Mouse (Mus musculus) heart, embryonic 16.5 days (tissue): ENCODE results near the gene Rsph1. TPM values are rescaled to one million over a fixed set of nuclear protein-coding genes. Genes with fewer than 3 reads are reported as not detected.

Experiments used
- ATAC-seq: fragments of 200-750 bp; cut with Nextera tagmentation; replicated peaks from 2 replicates; pipeline ENCODE4 v1.8.0; 2017; ENCODE audit warnings: moderate number of reproducible peaks; ENCODE audit not compliant: insufficient read depth, low FRiP score; ENCODE audit errors: extremely low read depth
- H3K27ac ChIP-seq: fragments of 300-500 bp; sonication (generic); 2 replicates; pipeline ENCODE4 v1.5.1; 2014; ENCODE audit warnings: mild to moderate bottlenecking, low read length, control low read depth, moderate library complexity
- H3K27me3 ChIP-seq: fragments of 300-500 bp; sonication (generic); 2 replicates; pipeline ENCODE4 v1.6.1; 2014; ENCODE audit warnings: low read length, mixed read lengths; ENCODE audit not compliant: control insufficient read depth, insufficient read depth
- H3K36me3 ChIP-seq: fragments of 300-500 bp; sonication (generic); 2 replicates; pipeline ENCODE4 v1.6.1; 2014; ENCODE audit not compliant: control insufficient read depth, insufficient read depth
- H3K4me1 ChIP-seq: fragments of 300-500 bp; sonication (generic); 2 replicates; pipeline ENCODE4 v1.6.1; 2014; ENCODE audit warnings: low read length, mixed read lengths; ENCODE audit not compliant: control insufficient read depth, insufficient read depth
- H3K4me2 ChIP-seq: fragments of 300-500 bp; sonication (generic); 2 replicates; pipeline ENCODE4 v1.6.1; 2014; ENCODE audit warnings: low read depth, mild to moderate bottlenecking, control low read depth, low read length
- H3K4me3 ChIP-seq: fragments of 300-500 bp; sonication (generic); 2 replicates; pipeline ENCODE4 v1.5.1; 2014; ENCODE audit warnings: mild to moderate bottlenecking, control low read depth, low read length
- H3K9ac ChIP-seq: fragments of 300-500 bp; sonication (generic); 2 replicates; pipeline ENCODE4 v1.6.1; 2014; ENCODE audit warnings: low read length, control low read depth
- H3K9me3 ChIP-seq: fragments of 300-500 bp; sonication (generic); replicated peaks from 2 replicates; pipeline ENCODE4 v1.6.1; 2016; ENCODE audit warnings: low read length; ENCODE audit not compliant: control insufficient read depth
- WGBS: fragments of 180-500 bp; shearing (Covaris S2); extraction: QIAGEN DNeasy Blood & Tissue Kit; methylation state at CpG from one replicate; pipeline ENCODE4 v1.1.7; 2014; 5-methylcytosine and 5-hydroxymethylcytosine counted together
- polyA plus RNA-seq: library from polyadenylated mRNA; unstranded; fragments of >200 nt; fragmentation: Nextera tagmentation; extraction: Ambion mirVana; gene quantifications from 2 replicates; pipeline ENCODE4 v1.2.1, GENCODE M21; 2015

The Rsph1 gene
- polyA plus RNA-seq, 1 experiment from 2014 or later = 3.5 TPM

GRCm38 (mm10) chr17:31211881-31212280 lies 65.3 kb downstream of the Rsph1 start:
- Histone ChIP-seq H3K9ac (no peak overlapping the region), H3K36me3 (no peaks in the 10 kb centered on the region), H3K9me3 (no peaks in the 10 kb centered on the region), H3K4me3 (no peak overlapping the region), H3K27ac (no peak overlapping the region), H3K4me2 (no peak overlapping the region), H3K27me3 (no peaks in the 10 kb centered on the region), H3K4me1 (peaks cover 7% of the 10 kb centered on the region; the same call in 1 of the 2 replicates)
- 87% methylated on average over 6 of the region's 6 CpGs for WGBS
- no peak for ATAC-seq

DNA sequence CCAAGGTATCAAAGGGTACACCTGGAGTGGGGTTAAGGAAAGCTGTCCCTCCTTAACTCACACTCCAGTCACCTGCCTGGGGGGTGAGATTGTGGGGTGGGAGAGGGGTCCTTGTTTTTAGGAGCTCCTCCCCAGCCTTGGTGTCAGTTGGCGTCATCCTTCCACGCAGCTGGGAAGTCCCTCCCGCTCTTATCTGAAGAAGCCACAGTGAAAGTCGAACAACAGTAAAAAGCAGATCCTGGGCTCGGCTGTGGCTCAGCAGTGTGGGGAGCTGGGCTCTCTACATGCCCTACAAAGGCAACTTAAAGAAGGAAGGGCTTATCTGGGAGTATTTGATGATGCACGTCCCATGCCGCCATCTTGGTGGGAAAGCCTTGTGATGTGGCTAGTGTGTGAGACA lies 66.9 kb downstream of the Rsph1 start:
- no peak overlapping the region for H3K4me3 ChIP-seq
- H3K4me1 ChIP-seq = peaks cover 7% of the 10 kb centered on the region; the same call in 1 of the 2 replicates
- no peak overlapping the region for H3K9ac ChIP-seq
- H3K36me3 ChIP-seq = no peaks in the 10 kb centered on the region
- no peak for ATAC-seq
- H3K9me3 ChIP-seq = no peaks in the 10 kb centered on the region
- H3K27ac ChIP-seq = no peak overlapping the region
- no peak overlapping the region for H3K4me2 ChIP-seq
- 62% methylated on average over 7 of the region's 7 CpGs for WGBS
- H3K27me3 ChIP-seq = no peaks in the 10 kb centered on the region

DNA sequence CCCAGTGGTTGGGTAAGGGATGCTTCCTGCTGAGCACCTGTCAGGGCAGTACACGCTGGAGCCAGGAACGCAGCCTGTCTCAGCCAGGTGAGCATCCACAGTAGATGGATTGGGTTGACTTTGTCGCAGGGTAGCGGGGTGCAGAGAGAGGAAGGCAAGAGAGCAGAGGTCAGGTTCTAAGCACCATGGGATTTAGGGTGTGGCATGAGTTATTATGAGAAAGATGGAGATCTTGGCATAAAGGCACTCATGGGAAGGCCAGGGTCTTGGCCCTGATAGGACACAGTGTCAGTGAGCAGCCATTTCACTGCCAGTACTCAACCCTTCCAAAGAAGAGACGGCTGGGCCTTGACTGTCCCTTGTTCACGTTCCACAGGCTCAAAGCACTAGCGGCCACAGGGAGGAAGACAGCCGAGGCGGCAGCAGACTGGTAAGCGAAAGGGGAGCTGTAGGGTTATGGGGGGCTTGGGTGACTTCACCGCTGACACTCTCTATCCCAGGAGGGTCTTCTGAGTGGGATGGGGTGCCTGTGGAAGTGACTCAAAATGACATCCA lies 67.7 kb downstream of the Rsph1 start:
- no peak for ATAC-seq
- 85% methylated on average over 11 of the region's 11 CpGs for WGBS
- H3K9me3 ChIP-seq = no peaks in the 10 kb centered on the region
- H3K4me1 ChIP-seq = peaks cover 7% of the 10 kb centered on the region; the same call in 1 of the 2 replicates
- H3K9ac ChIP-seq = no peak overlapping the region
- no peak overlapping the region for H3K4me3 ChIP-seq
- no peak overlapping the region for H3K27ac ChIP-seq
- no peaks in the 10 kb centered on the region for H3K27me3 ChIP-seq
- H3K4me2 ChIP-seq = no peak overlapping the region; the same call in 1 of the 2 replicates
- H3K36me3 ChIP-seq = no peaks in the 10 kb centered on the region

- Histone ChIP-seq H3K4me1 (peaks cover 7% of the 10 kb centered on the region; the same call in 1 of the 2 replicates), H3K4me3 (peak overlapping the region; percentile 36; the same call in 1 of the 2 replicates), H3K27ac (no peak overlapping the region), H3K36me3 (no peaks in the 10 kb centered on the region), H3K9ac (no peak overlapping the region), H3K9me3 (no peaks in the 10 kb centered on the region), H3K4me2 (peak overlapping the region; percentile 34), H3K27me3 (no peaks in the 10 kb centered on the region)
- no peak for ATAC-seq
- WGBS = 82% methylated on average over 8 of the region's 8 CpGs
These were observed 68.5 kb downstream of the Rsph1 start for GRCm38 (mm10) chr17:31208654-31209053.

DNA sequence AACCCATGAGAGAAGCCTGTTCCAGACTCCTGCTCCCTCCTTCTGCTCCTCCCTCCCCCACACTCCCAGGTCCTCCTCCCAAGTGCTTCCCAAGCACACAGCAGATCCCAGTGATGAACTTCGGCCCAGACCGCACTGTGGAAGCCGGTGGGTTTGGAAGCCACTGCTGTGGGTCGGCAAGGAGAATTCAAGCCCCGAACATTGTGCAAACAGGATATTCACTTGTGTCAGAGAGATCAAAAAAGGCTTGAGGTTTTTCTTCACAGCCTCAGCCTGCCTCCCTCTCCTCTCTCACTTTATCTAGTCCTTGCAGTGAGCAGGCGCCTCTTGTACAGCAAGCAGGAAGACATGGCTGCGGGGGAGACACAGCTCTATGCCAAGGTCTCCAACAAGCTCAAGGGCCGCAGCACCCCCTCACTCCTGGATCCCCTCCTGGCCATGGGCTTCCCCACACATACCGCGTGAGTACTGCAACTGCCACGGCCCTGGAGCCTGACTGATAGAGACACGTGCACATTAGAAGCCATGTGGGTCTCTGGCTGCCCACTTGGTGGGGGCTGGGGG lies 69.3 kb downstream of the Rsph1 start, which contains the start of gene Ubash3a:
TSS of gene Ubash3a (plus strand) at position 103 of the 564 bp plus-strand sequence.
- Histone ChIP-seq H3K27me3 (no peaks in the 10 kb centered on the region), H3K4me1 (peaks cover 7% of the 10 kb centered on the region; the same call in 1 of the 2 replicates), H3K9ac (peak within 1 kb of the TSS; percentile 45; the same call in 1 of the 2 replicates), H3K9me3 (no peaks in the 10 kb centered on the region), H3K4me2 (peak within 1 kb of the TSS; percentile 34), H3K4me3 (peak within 1 kb of the TSS; percentile 36), H3K27ac (peak within 1 kb of the TSS; percentile 38; the same call in 1 of the 2 replicates), H3K36me3 (no peaks in the 10 kb centered on the region)
- 37% methylated on average over 12 of the region's 12 CpGs for WGBS
- peak; percentile 74 for ATAC-seq

Other genes starting within 250 kb of the Rsph1 start
- 12.7 and 15.6 TPM in 2 replicates for gene Abcg1, start 219.7 kb downstream of the Rsph1 start, polyA plus RNA-seq
- gene Tff3, start 147.7 kb downstream of the Rsph1 start, polyA plus RNA-seq = 3.4 TPM in 1 of 2 replicates, not detected in the other
- gene Tff2, start 133.1 kb downstream of the Rsph1 start, polyA plus RNA-seq = not detected in 2 replicates
- gene Tff1, start 112.1 kb downstream of the Rsph1 start, polyA plus RNA-seq = not detected in 2 replicates
- gene Tmprss3, start 78.4 kb downstream of the Rsph1 start, polyA plus RNA-seq = not detected in 2 replicates
- gene Ubash3a, start 69.5 kb downstream of the Rsph1 start, polyA plus RNA-seq = 3.8 and 8.3 TPM in 2 replicates
- 10.0 and 10.5 TPM in 2 replicates for gene Slc37a1, start 9.4 kb upstream of the Rsph1 start, polyA plus RNA-seq
- 7.4 and 7.9 TPM in 2 replicates for gene Pde9a, start 108.8 kb upstream of the Rsph1 start, polyA plus RNA-seq
- 20.2 and 21.8 TPM in 2 replicates for gene Wdr4, start 242.6 kb upstream of the Rsph1 start, polyA plus RNA-seq
- 625 and 628 TPM in 2 replicates for gene Ndufv3, start 242.7 kb upstream of the Rsph1 start, polyA plus RNA-seq